3 mouse cellular contexts compared by ENCODE assay signal in genomic region chr3:88285565-88285895, GRCm38 (mm10). TPM values are rescaled to one million over a fixed set of nuclear protein-coding genes. Genes with fewer than 3 reads are reported as not detected.
"Had no signal": no experiment of that assay in that cellular context is flagged by ENCODE, and none has a peak within 500 bp of the region (broad histone marks: within the 10 kb centered on the region; RNA-seq: fewer than 3 reads in every experiment).

No protein-coding gene starts in this region.

RNA-seq across cellular contexts. Expression of gene Gm38392, which starts 1.5 kb away (rescaled TPM):
- total RNA-seq: neutrophil, adult 5-6 weeks had no signal
- polyA plus RNA-seq: small intestine, adult 2 months; spleen, adult 2 months had no signal

RNA-seq across cellular contexts. Expression of gene Rhbg, which starts 31.0 kb away (rescaled TPM):
- total RNA-seq: neutrophil, adult 5-6 weeks had no signal
